Mouse (Mus musculus) intestine, embryonic 15.5 days (tissue): Measurements from ENCODE around the gene Fkbp2. TPM values are rescaled to one million over a fixed set of nuclear protein-coding genes. Genes with fewer than 3 reads are reported as not detected.
"Not testable (repeated sequence)": the region's sequence is repeated elsewhere in the genome, so short reads cannot be mapped to it uniquely, and the experiment has no call there.

Experiments used
- ATAC-seq: fragments of 200-750 bp; cut with Nextera tagmentation; 2 replicates; pipeline ENCODE4 v1.8.0; 2017; ENCODE audit warnings: moderate TSS enrichment, moderate library complexity
- H3K27ac ChIP-seq: fragments of 300-500 bp; sonication (generic); 2 replicates; pipeline ENCODE4 v1.5.1; 2015; ENCODE audit warnings: mild to moderate bottlenecking, inconsistent platforms
- H3K27me3 ChIP-seq: fragments of 300-500 bp; sonication (generic); replicated peaks from 2 replicates; pipeline ENCODE4 v1.6.1; 2015; ENCODE audit warnings: inconsistent platforms
- H3K36me3 ChIP-seq: fragments of 300-500 bp; sonication (generic); 2 replicates; pipeline ENCODE4 v1.6.1; 2015; ENCODE audit warnings: inconsistent platforms
- H3K4me1 ChIP-seq: fragments of 300-500 bp; sonication (generic); replicated peaks from 2 replicates; pipeline ENCODE4 v1.6.1; 2015; ENCODE audit warnings: inconsistent platforms
- H3K4me2 ChIP-seq: fragments of 300-500 bp; sonication (generic); replicated peaks from 2 replicates; pipeline ENCODE4 v1.6.1; 2015; ENCODE audit warnings: mild to moderate bottlenecking, inconsistent platforms
- H3K4me3 ChIP-seq: fragments of 300-500 bp; sonication (generic); replicated peaks from 2 replicates; pipeline ENCODE4 v1.5.1; 2015; ENCODE audit warnings: inconsistent platforms
- H3K9ac ChIP-seq: fragments of 300-500 bp; sonication (generic); 2 replicates; pipeline ENCODE4 v1.6.1; 2015; ENCODE audit warnings: inconsistent platforms
- H3K9me3 ChIP-seq: fragments of 300-500 bp; sonication (generic); 2 replicates; pipeline ENCODE4 v1.6.1; 2016; ENCODE audit warnings: inconsistent platforms
- WGBS: fragments of 180-500 bp; shearing (Covaris S2); methylation state at CpG from one replicate; pipeline ENCODE4 v1.1.7; 2015; 5-methylcytosine and 5-hydroxymethylcytosine counted together
- polyA plus RNA-seq: library from polyadenylated mRNA; unstranded; fragments of >200 nt; fragmentation: Nextera tagmentation; extraction: Ambion mirVana; gene quantifications from 2 replicates; pipeline ENCODE4 v1.2.1, GENCODE M21; 2015

Gene Fkbp2
- polyA plus RNA-seq, 1 experiment from 2014 or later: 154 TPM

GRCm38 (mm10) chr19:6997721-6998290 is 17.5 kb upstream of the Fkbp2 start:
- Histone ChIP-seq H3K9me3 (no peaks in the 10 kb centered on the region), H3K27me3 (no peaks in the 10 kb centered on the region), H3K36me3 (0 out of 2 replicates have a peak, but pooled peaks cover 3% of the 10 kb centered on the region), H3K27ac (no peak overlapping the region), H3K4me3 (no peak overlapping the region), H3K4me1 (peaks cover 34% of the 10 kb centered on the region), H3K9ac (no peak overlapping the region), H3K4me2 (no peak overlapping the region)
- ATAC-seq: no peak
- WGBS: 89% methylated on average over 9 of the region's 9 CpGs

- no peaks in the 10 kb centered on the region for H3K27me3 ChIP-seq
- ATAC-seq: peak; percentile 79
- H3K4me1 ChIP-seq: peaks cover 36% of the 10 kb centered on the region
- H3K4me2 ChIP-seq: peak within 1 kb of the TSS; percentile 91
- no peaks in the 10 kb centered on the region for H3K9me3 ChIP-seq
- peak within 1 kb of the TSS; percentile 64 for H3K4me3 ChIP-seq
- peak within 1 kb of the TSS; percentile 76 for H3K27ac ChIP-seq
- peak within 1 kb of the TSS; percentile 75 for H3K9ac ChIP-seq
- H3K36me3 ChIP-seq: 0 out of 2 replicates have a peak, but pooled peaks cover 3% of the 10 kb centered on the region
- WGBS: under 1% methylated on average over 24 of the region's 24 CpGs
Measured at GRCm38 (mm10) chr19:6996006-6996405, 15.7 kb upstream of the Fkbp2 start, which contains the start of the genes Nudt22 and Trpt1. Gene Nudt22, minus strand, starts transcription at chr19:6996117. Gene Trpt1, plus strand, starts transcription at chr19:6996131.

DNA sequence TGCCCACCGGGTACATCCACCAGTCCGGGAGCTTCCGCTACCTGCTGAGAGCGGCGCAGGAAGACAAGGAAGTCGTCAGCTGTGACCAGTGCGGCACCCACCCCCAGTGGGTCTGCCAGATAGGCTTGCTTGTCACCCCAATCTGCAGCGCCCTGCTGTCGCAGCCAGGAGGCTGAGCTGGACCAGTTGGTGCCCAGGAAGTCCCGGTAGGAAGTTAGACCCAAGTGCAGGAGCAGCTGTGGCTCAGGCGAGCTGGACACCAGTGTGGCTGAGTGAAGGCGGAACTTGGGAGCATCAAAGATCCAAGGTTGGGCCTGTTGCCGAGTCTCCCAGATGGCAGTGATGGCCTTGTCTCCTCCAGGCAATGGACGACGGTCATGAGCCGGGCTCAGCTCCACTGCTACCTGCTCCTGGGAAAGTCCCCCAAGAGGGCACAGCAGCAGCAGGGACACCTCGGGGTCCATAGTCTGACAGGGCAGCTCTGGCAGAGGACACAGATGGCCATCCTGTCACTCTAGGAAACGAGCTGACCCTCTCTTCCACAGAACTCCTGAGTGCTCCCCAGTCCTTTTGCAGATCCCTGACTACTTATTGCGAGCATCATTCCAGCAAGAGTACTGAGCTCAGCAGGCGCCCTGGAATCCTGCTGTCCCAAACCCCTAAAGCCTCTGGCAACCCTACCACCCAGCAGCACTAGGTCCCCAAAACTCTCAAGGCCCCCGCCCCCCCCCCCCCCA is 15.1 kb upstream of the Fkbp2 start:
- WGBS: 49% methylated on average over 20 of the region's 21 CpGs
- H3K4me1 ChIP-seq: peaks cover 36% of the 10 kb centered on the region
- H3K9ac ChIP-seq: peak overlapping the region; percentile 75

GRCm38 (mm10) chr19:6994489-6994888 is 14.2 kb upstream of the Fkbp2 start:
- WGBS: 91% methylated on average over 8 of the region's 8 CpGs
- no peak for ATAC-seq
- no peaks in the 10 kb centered on the region for H3K9me3 ChIP-seq
- H3K27ac ChIP-seq: no peak overlapping the region
- peaks cover 36% of the 10 kb centered on the region for H3K4me1 ChIP-seq
- no peaks in the 10 kb centered on the region for H3K27me3 ChIP-seq
- peak overlapping the region; percentile 75 for H3K9ac ChIP-seq
- H3K36me3 ChIP-seq: 0 out of 2 replicates have a peak, but pooled peaks cover 2% of the 10 kb centered on the region
- no peak overlapping the region for H3K4me3 ChIP-seq
- H3K4me2 ChIP-seq: peak overlapping the region; percentile 91

More for the DNA sequence above, 15.1 kb upstream of the Fkbp2 start:
- H3K27me3 ChIP-seq: no peaks in the 10 kb centered on the region
- ATAC-seq: no peak
- H3K4me2 ChIP-seq: peak overlapping the region; percentile 91
- H3K36me3 ChIP-seq: 0 out of 2 replicates have a peak, but pooled peaks cover 3% of the 10 kb centered on the region
- peak overlapping the region; percentile 64 for H3K4me3 ChIP-seq
- peak overlapping the region; percentile 46 for H3K27ac ChIP-seq
- no peaks in the 10 kb centered on the region for H3K9me3 ChIP-seq

GRCm38 (mm10) chr19:6994002-6994401 is 13.7 kb upstream of the Fkbp2 start:
- Histone ChIP-seq H3K9me3 (no peaks in the 10 kb centered on the region), H3K36me3 (no peaks in the 10 kb centered on the region), H3K4me2 (no peak overlapping the region), H3K4me3 (no peak overlapping the region), H3K27ac (no peak overlapping the region), H3K9ac (no peak overlapping the region), H3K27me3 (no peaks in the 10 kb centered on the region), H3K4me1 (peaks cover 36% of the 10 kb centered on the region)
- ATAC-seq: no peak
- WGBS: 82% methylated on average over 8 of the region's 8 CpGs

DNA sequence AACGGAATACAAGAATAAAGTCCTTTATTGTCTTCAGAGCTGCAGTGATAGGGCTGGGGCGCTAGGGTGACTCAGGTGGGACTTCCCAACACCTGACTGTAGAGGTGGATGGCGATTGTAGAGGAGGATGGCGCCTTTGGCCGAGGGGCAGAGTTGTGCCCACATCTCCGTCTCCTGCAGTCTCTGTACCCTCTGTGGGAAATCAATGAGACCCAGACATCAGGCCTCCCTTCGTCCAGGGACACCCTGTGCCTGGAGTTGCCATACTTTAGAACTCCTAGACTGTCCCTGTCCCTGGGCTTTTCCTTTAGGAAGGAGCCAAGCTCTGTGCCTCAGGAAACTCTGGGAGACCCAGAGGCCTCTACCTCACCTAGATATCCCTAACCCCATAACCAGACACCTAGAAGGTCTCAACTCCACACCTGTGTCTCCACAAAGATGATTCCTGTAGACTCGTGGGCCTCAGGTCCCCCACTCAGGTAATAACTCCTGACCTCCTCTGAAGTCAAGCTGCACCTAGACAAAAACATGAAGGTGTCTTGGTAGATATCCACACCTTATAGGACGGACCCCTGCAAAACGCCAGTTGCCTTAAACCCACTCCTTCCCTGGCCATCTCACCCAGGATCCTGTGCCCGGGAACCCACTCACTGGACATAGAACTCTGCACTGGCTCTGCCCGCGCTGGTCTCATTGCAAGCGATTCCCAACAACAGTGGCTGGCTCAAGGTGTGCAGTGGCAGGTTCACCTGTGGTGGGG is 12.9 kb upstream of the Fkbp2 start:
- Histone ChIP-seq H3K27me3 (no peaks in the 10 kb centered on the region), H3K4me2 (peak overlapping the region; percentile 89), H3K4me1 (peaks cover 37% of the 10 kb centered on the region), H3K4me3 (peak overlapping the region; percentile 54), H3K9me3 (no peaks in the 10 kb centered on the region), H3K36me3 (no peaks in the 10 kb centered on the region), H3K27ac (0 out of 2 replicates have a peak overlapping the region, but pooled peaks have one; percentile 33), H3K9ac (peak overlapping the region; percentile 65)
- no peak for ATAC-seq
- 62% methylated on average over 14 of the region's 14 CpGs for WGBS

DNA sequence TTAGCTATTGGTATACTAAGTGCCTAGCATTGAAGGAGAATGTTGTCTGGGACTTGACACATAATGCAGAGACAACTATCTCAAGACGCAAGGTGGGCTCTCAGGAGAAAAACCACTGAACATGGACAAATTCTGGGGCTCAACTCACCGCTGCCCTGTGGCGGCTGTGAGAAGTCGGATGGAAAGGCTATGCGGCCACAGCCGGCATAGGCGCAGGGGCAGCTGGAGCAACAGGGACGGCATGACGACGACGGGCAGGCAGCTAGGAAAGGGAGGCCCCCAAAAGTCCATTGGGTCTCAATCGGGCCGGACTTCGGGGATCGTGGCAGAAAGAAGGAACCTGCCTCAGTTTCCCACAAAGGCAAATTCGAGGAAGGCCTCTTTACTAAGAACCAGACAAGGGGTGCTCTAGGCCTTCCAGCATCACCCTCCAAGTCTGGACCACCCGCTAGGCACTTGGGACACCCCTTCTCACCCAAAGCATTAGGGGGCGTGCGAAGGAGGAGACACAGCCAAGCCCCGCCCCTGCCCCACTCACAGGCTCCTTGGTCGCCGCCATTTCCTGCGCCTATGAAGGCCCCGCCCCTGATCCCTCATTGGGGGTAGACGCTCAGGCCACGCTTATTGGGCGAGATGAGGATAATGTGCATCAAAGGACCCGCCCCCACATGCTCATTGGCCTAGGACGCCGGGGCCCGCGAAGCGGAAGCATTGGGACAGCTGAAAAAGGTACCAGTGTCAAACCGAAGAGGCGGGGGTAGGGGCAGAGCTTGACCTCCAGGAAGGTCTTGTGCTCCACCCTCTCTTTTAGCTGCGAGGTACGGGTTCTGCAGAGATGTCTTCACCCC is 11.9 kb upstream of the Fkbp2 start, which contains the start of gene Dnajc4:
Gene Dnajc4 (minus strand): TSS at position 562 of the 848 bp plus-strand sequence.
- peak within 1 kb of the TSS; percentile 46 for H3K27ac ChIP-seq
- peak within 1 kb of the TSS; percentile 89 for H3K4me2 ChIP-seq
- H3K9ac ChIP-seq: peak within 1 kb of the TSS; percentile 65
- H3K4me3 ChIP-seq: peak within 1 kb of the TSS; percentile 54
- H3K27me3 ChIP-seq: no peaks in the 10 kb centered on the region
- H3K4me1 ChIP-seq: peaks cover 39% of the 10 kb centered on the region
- no peaks in the 10 kb centered on the region for H3K9me3 ChIP-seq
- no peaks in the 10 kb centered on the region for H3K36me3 ChIP-seq
- WGBS: 2% methylated on average over 37 of the region's 37 CpGs
- ATAC-seq: peak; percentile 95

DNA sequence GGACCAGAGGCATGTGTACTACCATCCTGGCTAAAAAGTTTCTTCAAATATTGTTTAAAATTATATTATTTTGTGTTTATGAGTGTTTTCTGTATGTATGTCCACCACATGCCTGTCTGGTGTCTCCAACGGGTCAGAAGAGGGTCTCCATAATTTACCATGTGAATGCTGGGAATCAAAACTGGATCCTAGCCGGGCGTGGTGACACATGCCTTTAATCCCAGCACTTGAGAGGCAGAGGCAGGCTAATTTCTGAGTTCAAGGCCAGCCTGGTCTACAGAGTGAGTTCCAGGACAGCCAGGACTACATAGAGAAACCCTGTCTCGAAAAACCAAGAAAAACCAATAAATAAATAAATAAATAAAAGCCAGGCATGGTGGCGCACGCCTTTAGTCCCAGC is 10.9 kb upstream of the Fkbp2 start:
- 92% methylated on average over 6 of the region's 6 CpGs for WGBS
- H3K27ac ChIP-seq, H3K4me2 ChIP-seq, H3K27me3 ChIP-seq, H3K36me3 ChIP-seq, ATAC-seq, H3K9ac ChIP-seq, H3K4me3 ChIP-seq, H3K9me3 ChIP-seq: not testable (repeated sequence)
- peaks cover 34% of the 10 kb centered on the region for H3K4me1 ChIP-seq

DNA sequence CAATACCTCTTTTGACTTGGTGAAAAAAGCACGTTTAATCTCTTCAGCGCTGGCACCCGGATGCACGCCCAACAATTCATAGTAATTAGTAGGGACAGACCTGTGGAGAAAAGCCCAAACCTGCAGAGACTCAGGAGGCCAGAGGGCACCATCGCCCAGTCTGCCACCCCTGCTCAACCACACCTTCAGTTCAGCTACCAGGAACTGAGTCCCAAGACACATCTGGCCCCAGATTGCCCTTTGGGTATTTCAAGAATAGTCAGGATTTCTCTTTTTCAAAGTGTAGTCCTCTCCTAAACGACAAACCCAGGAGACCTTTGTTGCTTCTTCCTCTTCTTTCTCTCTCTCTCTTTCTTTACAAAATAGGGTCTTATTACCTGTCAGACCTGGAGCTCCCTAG is 10.4 kb upstream of the Fkbp2 start:
- Histone ChIP-seq H3K27me3 (no peaks in the 10 kb centered on the region), H3K27ac (no peak overlapping the region), H3K4me2 (no peak overlapping the region), H3K9me3 (no peaks in the 10 kb centered on the region), H3K4me3 (no peak overlapping the region), H3K9ac (no peak overlapping the region), H3K36me3 (no peaks in the 10 kb centered on the region), H3K4me1 (peaks cover 39% of the 10 kb centered on the region)
- 91% methylated on average over 6 of the region's 6 CpGs for WGBS
- no peak for ATAC-seq

GRCm38 (mm10) chr19:6989251-6989650 is 8.9 kb upstream of the Fkbp2 start:
- peaks cover 32% of the 10 kb centered on the region for H3K4me1 ChIP-seq
- no peak overlapping the region for H3K9ac ChIP-seq
- 86% methylated on average over 8 of the region's 8 CpGs for WGBS
- no peak for ATAC-seq
- no peak overlapping the region for H3K27ac ChIP-seq
- H3K9me3 ChIP-seq: no peaks in the 10 kb centered on the region
- peaks cover 9% of the 10 kb centered on the region for H3K36me3 ChIP-seq
- no peak overlapping the region for H3K4me3 ChIP-seq
- 0 out of 2 replicates have a peak overlapping the region, but pooled peaks have one; percentile 9 for H3K4me2 ChIP-seq
- no peaks in the 10 kb centered on the region for H3K27me3 ChIP-seq

GRCm38 (mm10) chr19:6987904-6988285 is 7.6 kb upstream of the Fkbp2 start:
- no peaks in the 10 kb centered on the region for H3K9me3 ChIP-seq
- peaks cover 25% of the 10 kb centered on the region for H3K4me1 ChIP-seq
- H3K27me3 ChIP-seq: no peaks in the 10 kb centered on the region
- H3K27ac ChIP-seq: peak overlapping the region; percentile 92
- peak overlapping the region; percentile 94 for H3K4me3 ChIP-seq
- peak overlapping the region; percentile 87 for H3K4me2 ChIP-seq
- H3K36me3 ChIP-seq: peaks cover 9% of the 10 kb centered on the region
- ATAC-seq: no peak; the same call in 1 of the 2 replicates
- H3K9ac ChIP-seq: peak overlapping the region; percentile 91
- 5% methylated on average over 8 of the region's 8 CpGs for WGBS
